Mouse (Mus musculus): Measurements from ENCODE around the gene Irgq. TPM values are rescaled to one million over a fixed set of nuclear protein-coding genes. Genes with fewer than 3 reads are reported as not detected.

Gene Irgq
- total and polyA plus RNA-seq, 2 experiments from 2014 or later: 23.9 to 119 TPM

DNA sequence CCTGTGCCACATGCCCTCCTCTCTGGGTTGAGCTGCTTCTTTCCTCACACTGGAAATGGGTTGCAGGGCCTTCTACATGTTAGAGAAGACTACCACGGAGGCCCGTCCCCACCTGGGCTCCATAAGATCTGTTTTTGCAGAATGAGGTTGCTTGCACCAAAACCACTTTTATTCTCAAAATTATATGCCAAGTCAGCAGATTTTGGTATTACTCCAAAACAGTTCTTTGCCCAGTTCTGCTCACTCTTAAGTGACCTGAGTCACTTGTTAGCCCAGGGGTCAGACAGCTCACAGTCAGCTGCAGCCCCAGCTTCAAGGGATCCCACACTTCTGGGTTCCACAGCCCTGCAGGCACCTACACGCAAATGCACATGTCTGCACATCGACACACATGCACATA lies 31.0 kb downstream of the Irgq start:
- peaks cover 22% of the 10 kb centered on the region for H3K36me3 ChIP-seq (ENCODE audit: insufficient read depth, low read length)
- no peak overlapping the region for H3K9ac ChIP-seq (replicated peaks; ENCODE audit: low read length, poor library complexity, severe bottlenecking)
- no peak overlapping the region for H3K4me2 ChIP-seq (ENCODE audit: low read depth, low read length, poor library complexity, severe bottlenecking)
- TF ChIP-seq CTCF (IDR thresholded peaks at IDR 0.05): no peak
- H3K4me3 ChIP-seq (ENCODE audit: low read depth, low read length): no peak overlapping the region
- no peaks in the 10 kb centered on the region for H3K4me1 ChIP-seq (ENCODE audit: insufficient read depth, low read length)
- no peaks in the 10 kb centered on the region for H3K27me3 ChIP-seq (ENCODE audit: insufficient read depth, low read length)
- no peaks in the 10 kb centered on the region for H3K9me3 ChIP-seq (ENCODE audit: low read length)
- no peak overlapping the region for H3K27ac ChIP-seq (ENCODE audit: low read depth, low read length)
- DNase-seq (ENCODE audit: low spot score): no peak
- no peak for ATAC-seq (ENCODE audit: low FRiP score)
- WGBS: 90% methylated on average over 4 of the region's 4 CpGs

DNA sequence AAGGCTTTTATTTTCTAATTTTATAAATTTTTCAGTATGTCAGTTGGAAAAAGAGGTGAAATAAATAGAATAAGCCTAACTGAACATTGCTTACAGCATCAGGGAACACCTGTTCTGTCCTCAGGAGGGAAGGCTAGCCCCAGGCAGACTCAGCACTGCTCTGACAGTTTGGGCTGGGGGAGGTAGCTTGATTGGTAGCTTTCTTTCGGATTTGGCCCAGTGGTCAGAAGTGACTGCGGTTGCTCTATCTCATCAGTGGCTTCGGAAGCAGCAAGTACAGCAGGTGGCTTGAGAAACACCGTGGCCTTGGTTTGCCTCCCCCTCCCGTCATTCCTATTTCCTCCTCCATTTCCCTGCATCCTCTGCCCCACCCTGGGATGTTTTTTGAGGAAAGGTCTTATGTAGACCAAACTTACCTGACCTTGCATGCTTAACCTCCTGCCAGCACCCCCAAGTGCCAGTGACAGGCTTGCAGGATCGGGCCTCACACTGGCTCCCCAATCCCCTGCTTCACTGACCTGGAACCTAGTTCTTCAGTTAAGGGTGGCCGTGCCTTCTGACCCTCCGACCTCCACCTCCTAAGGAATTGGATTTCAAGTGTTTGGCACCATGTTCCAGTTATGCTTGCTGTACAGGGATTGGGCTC lies 32.8 kb downstream of the Irgq start:
- H3K27me3 ChIP-seq (ENCODE audit: insufficient read depth, low read length): no peaks in the 10 kb centered on the region
- DNase-seq (ENCODE audit: low spot score) (no peak), ATAC-seq (ENCODE audit: low FRiP score) (no peak)
- no peak overlapping the region for H3K4me2 ChIP-seq (ENCODE audit: low read depth, low read length, poor library complexity, severe bottlenecking)
- H3K9me3 ChIP-seq (ENCODE audit: low read length): no peaks in the 10 kb centered on the region
- H3K4me1 ChIP-seq (ENCODE audit: insufficient read depth, low read length): no peaks in the 10 kb centered on the region
- no peak overlapping the region for H3K27ac ChIP-seq (ENCODE audit: low read depth, low read length)
- WGBS: 92% methylated on average over 8 of the region's 8 CpGs
- no peak for TF ChIP-seq CTCF (IDR thresholded peaks at IDR 0.05)
- no peak overlapping the region for H3K4me3 ChIP-seq (ENCODE audit: low read depth, low read length)
- no peak overlapping the region for H3K9ac ChIP-seq (replicated peaks; ENCODE audit: low read length, poor library complexity, severe bottlenecking)
- H3K36me3 ChIP-seq (ENCODE audit: insufficient read depth, low read length): peaks cover 41% of the 10 kb centered on the region

- TF ChIP-seq CTCF (IDR thresholded peaks at IDR 0.05): no peak
- no peak overlapping the region for H3K27ac ChIP-seq (ENCODE audit: low read depth, low read length)
- no peak for ATAC-seq (ENCODE audit: low FRiP score)
- WGBS: 89% methylated on average over 4 of the region's 4 CpGs
- no peaks in the 10 kb centered on the region for H3K27me3 ChIP-seq (ENCODE audit: insufficient read depth, low read length)
- H3K4me2 ChIP-seq (ENCODE audit: low read depth, low read length, poor library complexity, severe bottlenecking): no peak overlapping the region
- H3K9me3 ChIP-seq (ENCODE audit: low read length): no peaks in the 10 kb centered on the region
- DNase-seq (ENCODE audit: low spot score): no peak
- peaks cover 45% of the 10 kb centered on the region for H3K36me3 ChIP-seq (ENCODE audit: insufficient read depth, low read length)
- H3K9ac ChIP-seq (replicated peaks; ENCODE audit: low read length, poor library complexity, severe bottlenecking): no peak overlapping the region
- no peaks in the 10 kb centered on the region for H3K4me1 ChIP-seq (ENCODE audit: insufficient read depth, low read length)
- no peak overlapping the region for H3K4me3 ChIP-seq (ENCODE audit: low read depth, low read length)
These were observed 33.3 kb downstream of the Irgq start for GRCm38 (mm10) chr7:24563837-24564206.

GRCm38 (mm10) chr7:24564607-24565265 lies 34.2 kb downstream of the Irgq start:
- no peaks in the 10 kb centered on the region for H3K4me1 ChIP-seq (ENCODE audit: insufficient read depth, low read length)
- H3K27me3 ChIP-seq (ENCODE audit: insufficient read depth, low read length): no peaks in the 10 kb centered on the region
- no peak overlapping the region for H3K4me3 ChIP-seq (ENCODE audit: low read depth, low read length)
- peak; percentile 38 for DNase-seq (ENCODE audit: low spot score)
- TF ChIP-seq CTCF (IDR thresholded peaks at IDR 0.05): peak; percentile 72
- no peak for ATAC-seq (ENCODE audit: low FRiP score)
- peaks cover 45% of the 10 kb centered on the region for H3K36me3 ChIP-seq (ENCODE audit: insufficient read depth, low read length)
- H3K9me3 ChIP-seq (ENCODE audit: low read length): no peaks in the 10 kb centered on the region
- WGBS: 61% methylated on average over 6 of the region's 6 CpGs
- no peak overlapping the region for H3K9ac ChIP-seq (replicated peaks; ENCODE audit: low read length, poor library complexity, severe bottlenecking)
- H3K27ac ChIP-seq (ENCODE audit: low read depth, low read length): no peak overlapping the region
- H3K4me2 ChIP-seq (ENCODE audit: low read depth, low read length, poor library complexity, severe bottlenecking): no peak overlapping the region

GRCm38 (mm10) chr7:24565627-24566026 lies 35.1 kb downstream of the Irgq start:
- no peak for DNase-seq (ENCODE audit: low spot score)
- Histone ChIP-seq H3K9me3 (ENCODE audit: low read length) (no peaks in the 10 kb centered on the region), H3K27me3 (ENCODE audit: insufficient read depth, low read length) (no peaks in the 10 kb centered on the region), H3K36me3 (ENCODE audit: insufficient read depth, low read length) (peaks cover 53% of the 10 kb centered on the region), H3K27ac (ENCODE audit: low read depth, low read length) (no peak overlapping the region), H3K4me1 (ENCODE audit: insufficient read depth, low read length) (no peaks in the 10 kb centered on the region), H3K4me2 (ENCODE audit: low read depth, low read length, poor library complexity, severe bottlenecking) (no peak overlapping the region), H3K4me3 (ENCODE audit: low read depth, low read length) (no peak overlapping the region), H3K9ac (replicated peaks; ENCODE audit: low read length, poor library complexity, severe bottlenecking) (no peak overlapping the region)
- ATAC-seq (ENCODE audit: low FRiP score): no peak
- no peak for TF ChIP-seq CTCF (IDR thresholded peaks at IDR 0.05)
- 96% methylated on average over 11 of the region's 11 CpGs for WGBS

GRCm38 (mm10) chr7:24566206-24566605 lies 35.7 kb downstream of the Irgq start:
- no peak overlapping the region for H3K4me2 ChIP-seq (ENCODE audit: low read depth, low read length, poor library complexity, severe bottlenecking)
- H3K4me1 ChIP-seq (ENCODE audit: insufficient read depth, low read length): no peaks in the 10 kb centered on the region
- no peaks in the 10 kb centered on the region for H3K9me3 ChIP-seq (ENCODE audit: low read length)
- WGBS: 96% methylated on average over 9 of the region's 9 CpGs
- H3K4me3 ChIP-seq (ENCODE audit: low read depth, low read length): no peak overlapping the region
- TF ChIP-seq CTCF (IDR thresholded peaks at IDR 0.05): no peak
- H3K9ac ChIP-seq (replicated peaks; ENCODE audit: low read length, poor library complexity, severe bottlenecking): no peak overlapping the region
- H3K27me3 ChIP-seq (ENCODE audit: insufficient read depth, low read length): no peaks in the 10 kb centered on the region
- ATAC-seq (ENCODE audit: low FRiP score) (no peak), DNase-seq (ENCODE audit: low spot score) (no peak)
- H3K36me3 ChIP-seq (ENCODE audit: insufficient read depth, low read length): peaks cover 53% of the 10 kb centered on the region
- no peak overlapping the region for H3K27ac ChIP-seq (ENCODE audit: low read depth, low read length)

All from midbrain, postnatal 0 days (tissue).